In genomic region chr4:57733445-57733844, GRCm38 (mm10) we compare ENCODE assay signal across 14 mouse cellular contexts. TPM values are rescaled to one million over a fixed set of nuclear protein-coding genes. Genes with fewer than 3 reads are reported as not detected.
DNase-seq lines count a peak whose midpoint lies in the region; ATAC-seq lines count a peak whose summit lies in the region.
"Had no signal": no experiment of that assay in that cellular context is flagged by ENCODE, and none has a peak within 500 bp of the region (broad histone marks: within the 10 kb centered on the region; RNA-seq: fewer than 3 reads in every experiment).

No protein-coding gene starts in this region.

- peaks cover 2% of the 10 kb centered on the region; the same call in 1 of the 2 replicates for H3K36me3 ChIP-seq in heart, embryonic 15.5 days
- H3K36me3 ChIP-seq: hindbrain, embryonic 12.5 days had no signal

- H3K9me3 ChIP-seq in heart, embryonic 15.5 days (replicated peaks), result no peaks in the 10 kb centered on the region
- H3K9me3 ChIP-seq: hindbrain, embryonic 12.5 days had no signal

- no peak overlapping the region for H3K4me2 ChIP-seq in heart, embryonic 15.5 days
- H3K4me2 ChIP-seq: hindbrain, embryonic 12.5 days had no signal

- no peak for DNase-seq in heart, postnatal 36 days
- DNase-seq in right cerebral cortex, postnatal 14 days, result peak; percentile 46
- no peak for DNase-seq in right cerebral cortex, postnatal 25 days
- DNase-seq in c-Kit-positive CD71-positive TER-119-negative erythroid progenitor cells, embryonic 14.5 days (ENCODE audit: low read depth), result peak; percentile 3
- DNase-seq: kidney, postnatal 14 days; spleen, adult 18-20 months; thymus, adult 18-20 months had no signal

- 47% methylated on average over 3 of the region's 3 CpGs for WGBS in heart, embryonic 15.5 days

- peak overlapping the region; percentile 51 for H3K27ac ChIP-seq in heart, embryonic 15.5 days
- H3K27ac ChIP-seq: hindbrain, embryonic 12.5 days; liver, embryonic 14.5 days had no signal

- intact Hi-C loops in heart, postnatal 36 days (cut with DNase I), result no loop called here

- ATAC-seq in heart, embryonic 15.5 days (replicated peaks; ENCODE audit: insufficient number of reproducible peaks, insufficient read depth, low FRiP score, low read depth), result peak; percentile 66
- ATAC-seq in megakaryocyte-erythroid progenitor cell, adult 5-6 weeks (replicated peaks; ENCODE audit: low FRiP score, low TSS enrichment, poor library complexity, severe bottlenecking), result peak; percentile 95
- no peak for ATAC-seq in granulocyte monocyte progenitor cell, adult 5-6 weeks (replicated peaks; ENCODE audit: poor library complexity, severe bottlenecking)
- ATAC-seq in monocyte, adult 5-6 weeks (replicated peaks; ENCODE audit: insufficient number of reproducible peaks, low FRiP score, low TSS enrichment, poor library complexity, severe bottlenecking), result no peak

- H3K27me3 ChIP-seq in heart, embryonic 15.5 days, result no peaks in the 10 kb centered on the region
- H3K27me3 ChIP-seq: CH12.LX; hindbrain, embryonic 12.5 days had no signal

- H3K9ac ChIP-seq in heart, embryonic 15.5 days, result no peak overlapping the region
- H3K9ac ChIP-seq: hindbrain, embryonic 12.5 days; liver, embryonic 14.5 days had no signal

- no peak overlapping the region for H3K4me3 ChIP-seq in heart, embryonic 15.5 days
- H3K4me3 ChIP-seq: hindbrain, embryonic 12.5 days had no signal

- peaks cover 30% of the 10 kb centered on the region for H3K4me1 ChIP-seq in heart, embryonic 15.5 days (replicated peaks)
- H3K4me1 ChIP-seq: hindbrain, embryonic 12.5 days had no signal

RNA-seq across cellular contexts. Expression of gene Akap2, which starts 16.0 kb away (rescaled TPM):
- polyA plus RNA-seq in heart, embryonic 15.5 days (2015; fragmentation: Nextera tagmentation; extraction: Ambion mirVana), result 40.0 and 48.5 TPM in 2 replicates
- total RNA-seq in heart, postnatal 36 days (2021), result 10 to 100 TPM; 89.4 to 95.7 TPM
- total RNA-seq in megakaryocyte-erythroid progenitor cell, adult 5-6 weeks (2014; fragmentation: Nextera tagmentation), result 0.25 TPM in 1 of 2 replicates, not detected in the other
- total RNA-seq in megakaryocyte-erythroid progenitor cell, adult 5-6 weeks (2017), result 0.04 and 0.42 TPM in 2 replicates
- total RNA-seq in granulocyte monocyte progenitor cell, adult 5-6 weeks (2014; fragmentation: Nextera tagmentation), result not detected in 2 replicates
- total RNA-seq in granulocyte monocyte progenitor cell, adult 5-6 weeks (2017), result not detected in 2 replicates
- 0.67 to 1.3 TPM (median 0.96 TPM) in 3 replicates for total RNA-seq in monocyte, adult 5-6 weeks (2017)

Comparison
In these comparisons a context has a peak if more than half of its experiments do, and no peak if none do; other contexts are left out.
1. DNase-seq: peak in right cerebral cortex, postnatal 14 days (single experiment) and c-Kit-positive CD71-positive TER-119-negative erythroid progenitor cells, embryonic 14.5 days (single experiment); none in heart, postnatal 36 days (0 of 2) and right cerebral cortex, postnatal 25 days (single experiment).
2. ATAC-seq: peak in heart, embryonic 15.5 days (single experiment) and megakaryocyte-erythroid progenitor cell, adult 5-6 weeks (single experiment); none in granulocyte monocyte progenitor cell, adult 5-6 weeks (single experiment) and monocyte, adult 5-6 weeks (single experiment).
3. RNA of gene Akap2, which starts 16.0 kb away (total RNA-seq): 89.4 to 95.7 TPM in heart, postnatal 36 days; 0.67 to 1.3 TPM in monocyte, adult 5-6 weeks, 0.04 to 0.42 TPM in megakaryocyte-erythroid progenitor cell, adult 5-6 weeks and not detected in granulocyte monocyte progenitor cell, adult 5-6 weeks; every median in the first group is over 10 times any median in the second.